Mouse (Mus musculus) E14TG2a.4 (cell line): ENCODE measurements around the gene Foxm1.

Experiments used
- CTCF ChIP-seq: conservative IDR thresholded peaks from 2 replicates; pipeline ENCODE4 v1.5.1; 2014; ENCODE audit warnings: low read length
- NANOG ChIP-seq: IDR thresholded peaks from 2 replicates; pipeline ENCODE4 v1.6.1; 2014; ENCODE audit warnings: borderline replicate concordance, low read length, mixed read lengths

GRCm38 (mm10) chr6:128370040-128370439, 7.3 kb downstream of the Foxm1 start:
- no peak for TF ChIP-seq CTCF
- no peak for TF ChIP-seq NANOG
